Mouse (Mus musculus): ENCODE measurements at regions not wholly inside any gene's neighbourhood (a gene's known extent, or its start where the extent isn't known, plus 50 kb on each side); places are given as distances from the start of the nearest gene placed in this dataset.

DNA sequence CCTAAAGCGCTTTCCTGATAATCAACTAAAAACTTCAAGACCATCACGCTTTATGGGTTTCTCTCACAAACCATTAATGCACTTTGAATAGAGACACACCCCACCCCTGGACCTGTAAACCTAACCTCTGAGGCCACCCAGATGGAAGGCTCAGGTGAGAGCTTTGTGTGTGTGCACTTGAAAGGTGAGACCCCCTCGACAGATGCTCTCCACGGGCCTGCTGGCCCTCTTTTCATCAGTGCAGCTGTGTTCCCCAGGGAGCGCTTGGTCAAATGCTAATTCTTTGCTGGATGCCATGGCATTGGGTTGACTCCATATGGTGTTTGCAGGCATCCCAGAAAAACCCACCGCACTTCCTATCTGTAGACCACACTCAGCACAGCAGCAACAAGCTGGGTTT lies 792.8 kb upstream of the Car8 start:
- DNase-seq = no peak

DNA sequence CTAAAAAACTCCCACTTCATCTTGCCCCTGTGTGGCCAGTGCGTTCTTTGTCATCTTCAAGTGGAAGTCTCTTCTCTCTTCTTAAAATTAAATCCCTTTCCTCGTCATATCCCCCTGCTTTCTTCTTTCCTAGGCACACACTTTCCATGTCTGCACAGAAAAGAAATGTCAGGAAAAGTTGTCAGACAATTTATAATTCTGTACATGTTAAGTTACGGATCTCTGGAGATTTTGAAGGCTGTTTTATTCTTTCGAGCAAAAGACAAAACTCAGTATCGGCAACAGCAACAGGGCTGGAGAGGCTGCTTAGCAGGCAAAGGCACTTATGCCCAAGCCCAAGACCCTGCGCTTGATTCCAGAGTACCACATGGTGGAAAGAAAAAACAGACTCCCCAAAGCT lies 790.1 kb upstream of the Car8 start:
- no peak for DNase-seq

DNA sequence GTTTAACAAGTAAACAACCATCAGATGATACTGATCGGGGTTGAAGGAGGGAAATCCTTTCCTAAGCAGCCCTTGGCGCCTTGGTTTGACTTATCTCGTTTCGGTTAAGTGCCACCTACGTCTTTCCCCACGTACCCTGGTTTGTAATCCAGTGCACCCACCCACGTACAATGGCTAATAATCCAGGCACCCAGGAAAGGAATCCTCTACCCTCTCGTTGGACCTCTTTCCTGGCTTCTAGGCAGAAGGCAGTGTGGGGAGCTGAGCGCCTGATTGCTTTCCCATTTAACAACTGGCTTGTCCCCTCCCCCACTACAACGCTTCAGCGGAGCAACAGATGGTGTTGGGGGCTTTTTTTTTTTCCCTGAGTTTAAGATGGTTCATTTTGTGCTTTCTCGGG lies 789.6 kb upstream of the Car8 start:
- peak; percentile 28 for DNase-seq

DNA sequence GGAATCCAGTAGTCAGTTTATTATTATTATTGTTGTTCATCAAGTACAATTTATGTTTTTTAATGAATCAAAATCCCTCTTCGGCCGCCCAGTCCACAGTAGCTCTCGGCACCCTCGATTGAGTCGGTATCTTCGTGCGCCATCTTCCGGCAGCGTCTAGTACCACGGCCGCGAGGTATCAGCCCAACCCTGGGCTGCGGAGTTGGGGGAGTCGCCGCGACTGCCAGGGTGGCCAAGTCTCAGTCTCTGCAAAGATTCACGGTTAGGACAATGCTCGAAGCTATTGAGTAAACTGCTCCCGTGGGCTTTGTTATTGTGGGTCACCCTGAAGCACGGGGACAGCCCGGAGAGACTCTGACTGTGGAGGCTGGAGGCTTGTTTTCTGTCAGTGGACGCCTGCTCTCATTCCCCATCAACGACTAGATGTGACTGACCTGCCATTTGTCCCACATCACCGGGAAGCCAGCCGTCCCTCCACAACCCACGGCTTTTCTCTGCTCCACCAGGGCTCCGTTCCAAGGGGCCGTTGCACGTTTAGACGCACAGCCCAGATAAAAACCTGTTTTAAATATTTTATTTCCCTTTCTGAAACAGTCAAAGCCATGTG lies 789.1 kb upstream of the Car8 start:
- peak; percentile 86 for DNase-seq

DNA sequence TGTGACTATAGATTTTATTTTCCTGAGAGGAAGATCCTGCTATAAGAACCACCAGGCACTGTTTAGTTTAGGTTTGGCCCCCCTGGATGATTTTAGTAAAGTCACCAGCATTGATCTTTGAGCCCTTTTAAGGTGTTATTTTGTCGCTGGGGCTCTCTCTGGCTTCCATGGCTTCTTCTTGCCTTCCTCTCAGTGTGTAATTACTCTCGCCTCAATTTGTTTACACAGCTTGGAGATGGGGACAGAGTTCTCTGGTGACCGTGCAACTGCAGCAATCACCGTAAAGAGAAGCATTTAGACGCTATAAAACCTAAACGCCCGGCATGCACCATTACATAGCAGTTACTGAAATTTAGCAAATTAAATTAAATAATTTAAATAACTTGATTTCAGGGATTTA lies 788.5 kb upstream of the Car8 start:
- no peak for DNase-seq

DNA sequence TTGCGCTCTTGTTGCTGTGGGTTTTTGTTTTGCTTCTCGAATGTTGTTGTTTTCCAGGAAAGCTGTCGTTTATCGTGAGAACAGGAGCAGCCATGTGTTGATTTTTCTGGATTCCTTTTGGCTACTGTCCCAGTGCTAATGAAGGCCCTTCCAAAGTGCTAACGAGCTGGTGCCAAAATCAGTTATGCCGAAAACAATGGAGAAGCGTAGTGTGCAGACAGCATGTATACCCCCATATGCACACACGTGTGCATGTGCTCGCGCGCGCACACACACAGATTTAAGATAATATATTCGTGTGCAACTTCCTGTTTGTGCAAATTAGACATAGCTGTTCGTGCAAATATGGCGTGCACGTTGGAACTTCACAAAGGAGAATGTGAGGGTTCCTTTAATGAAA lies 788.0 kb upstream of the Car8 start:
- no peak for DNase-seq

DNA sequence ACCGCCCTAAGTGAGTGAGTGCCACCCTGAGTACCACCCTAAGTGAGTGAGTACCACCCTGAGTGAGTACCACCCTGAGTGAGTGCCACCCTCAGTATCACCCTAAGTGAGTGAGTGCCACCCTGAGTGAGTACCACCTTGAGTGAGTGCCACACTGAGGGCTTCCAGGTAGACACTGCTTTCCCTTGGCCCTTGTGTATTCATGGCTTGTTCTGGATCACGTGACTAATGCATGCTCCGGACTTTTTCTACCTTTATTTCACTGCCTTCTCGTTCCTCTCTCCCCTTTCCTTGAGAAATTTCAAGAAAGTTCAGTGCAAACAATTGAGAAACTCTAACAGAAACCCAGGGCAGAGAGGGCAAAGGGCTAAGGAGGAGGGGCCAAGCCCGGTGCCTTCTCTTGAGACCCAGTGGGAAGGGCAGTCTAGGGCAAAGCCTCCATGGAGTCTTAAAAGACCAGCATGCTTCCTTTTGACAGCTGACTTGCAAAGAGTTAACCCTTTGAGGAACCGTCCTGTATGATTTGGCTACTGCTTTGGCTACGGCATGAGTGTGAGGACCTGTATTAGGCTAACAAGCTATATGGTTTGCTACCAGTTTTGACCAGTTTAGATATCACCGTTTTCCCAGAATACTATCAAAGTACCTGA lies 787.1 kb upstream of the Car8 start:
- DNase-seq = no peak

DNA sequence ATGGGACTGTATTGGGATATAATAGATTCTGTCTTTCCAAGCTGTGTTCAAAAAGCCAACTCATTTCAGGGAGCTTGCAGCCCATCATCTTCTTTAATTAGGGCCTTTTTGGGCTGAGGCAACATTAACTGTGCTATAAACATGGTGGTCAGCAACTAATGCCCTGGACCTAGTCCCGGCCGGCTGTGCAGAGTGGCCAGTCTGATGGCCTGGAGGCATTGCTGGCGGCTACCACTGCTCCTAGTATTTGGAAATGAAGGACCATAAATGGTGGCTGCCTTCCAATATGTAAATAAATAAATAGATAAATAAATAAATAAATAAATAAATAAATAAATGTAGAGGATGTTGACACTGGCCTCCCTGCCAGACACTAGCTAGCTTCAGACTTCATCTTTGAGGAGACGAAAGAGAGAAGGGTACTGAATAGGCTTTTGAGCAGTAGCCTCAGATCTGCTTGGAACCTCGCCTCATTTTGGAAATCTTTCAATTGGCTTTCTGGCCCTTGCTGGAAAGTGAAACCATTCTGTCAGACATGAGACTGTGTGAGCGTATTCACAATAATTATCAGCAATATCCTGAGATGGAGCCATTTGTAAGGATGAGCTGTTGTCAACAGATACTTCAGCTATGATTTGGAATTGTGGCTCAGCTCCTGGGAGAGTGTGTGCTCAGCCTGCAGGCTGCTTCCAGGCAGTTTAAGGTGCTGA lies 785.5 kb upstream of the Car8 start:
- DNase-seq = no peak

DNA sequence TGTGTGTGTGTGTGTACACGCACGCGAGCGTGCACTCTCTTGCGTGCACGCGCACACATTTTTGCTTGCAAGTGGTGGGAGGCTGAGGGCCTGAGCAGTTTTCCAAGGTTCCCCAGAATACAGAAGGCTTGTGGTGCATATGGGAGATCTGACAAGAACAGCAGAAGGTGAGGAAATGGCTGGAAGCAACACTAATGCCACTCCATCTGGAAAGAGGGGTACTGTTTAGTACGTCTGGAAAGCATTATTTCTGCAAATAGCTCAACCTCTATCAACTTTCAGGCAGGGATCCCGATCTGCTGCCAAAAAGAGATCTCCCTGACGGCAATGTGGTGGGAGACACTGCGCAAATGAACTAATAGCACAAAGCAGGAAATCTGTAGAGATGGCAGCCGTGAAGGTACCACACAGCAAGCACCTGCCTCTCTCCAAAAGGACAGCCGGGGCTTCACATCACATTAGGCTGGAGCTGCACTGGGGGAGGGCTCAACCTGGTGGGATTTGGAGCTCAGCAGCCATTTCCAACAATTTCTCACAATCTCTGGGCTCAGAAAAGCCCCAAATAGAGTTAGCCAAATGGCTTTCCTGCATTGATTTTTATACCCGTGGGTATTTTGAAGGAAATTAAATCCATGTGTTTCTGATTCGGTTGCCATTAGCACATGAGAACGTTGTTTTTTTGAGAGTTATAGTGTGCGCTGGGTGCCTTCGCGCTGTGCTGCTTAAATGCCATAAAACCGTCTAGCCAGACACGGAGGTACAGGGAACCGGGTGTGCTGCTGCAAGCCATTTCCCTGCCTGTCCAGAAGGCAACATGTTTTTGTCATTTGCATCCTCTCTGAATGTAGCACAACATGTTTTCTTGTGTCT lies 780.6 kb upstream of the Car8 start:
- no peak for DNase-seq

DNA sequence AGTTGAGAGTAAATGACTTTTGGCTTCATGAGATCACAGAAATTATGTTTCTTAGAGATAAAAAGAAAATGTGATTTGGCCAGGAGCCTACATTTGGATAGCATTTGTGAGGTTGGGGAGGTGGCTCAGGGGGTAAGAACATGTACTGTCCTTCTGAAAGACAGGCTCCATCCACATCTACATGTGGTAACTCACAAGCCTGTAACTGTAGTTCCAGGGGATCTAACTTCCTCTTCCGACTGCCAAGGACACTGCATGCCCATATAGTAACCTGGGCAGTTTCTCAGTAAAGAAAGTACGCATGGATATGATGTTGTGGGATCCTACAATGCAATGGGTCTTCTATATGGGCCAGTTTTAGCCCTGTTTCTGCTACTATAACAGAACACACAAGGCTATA lies 779.4 kb upstream of the Car8 start:
- no peak for DNase-seq

DNA sequence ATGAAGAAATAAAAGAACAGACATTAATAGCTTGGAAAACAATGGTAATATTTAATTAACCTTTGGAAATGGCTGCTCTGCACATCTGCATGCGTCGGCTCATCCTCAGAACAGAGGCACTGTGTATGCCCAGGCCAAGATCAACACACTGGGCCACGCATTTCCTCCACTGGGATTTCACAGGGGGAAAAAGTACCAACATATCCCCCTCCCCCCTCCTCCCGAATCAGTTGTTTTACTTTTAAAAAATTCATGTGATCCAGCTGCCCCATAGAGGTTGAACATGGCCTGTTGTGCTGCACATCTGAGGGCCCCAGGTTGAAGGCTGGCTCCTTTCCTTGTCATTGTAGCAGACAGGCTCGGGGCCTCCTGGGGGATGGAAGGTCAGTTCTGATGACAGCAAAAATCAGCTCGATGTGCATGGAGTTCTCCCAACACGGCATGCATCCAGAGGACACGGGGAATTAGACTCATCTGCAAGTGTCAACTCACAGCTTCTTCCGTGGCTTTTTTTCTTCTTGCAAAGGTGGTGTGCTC lies 777.7 kb upstream of the Car8 start:
- DNase-seq = no peak

DNA sequence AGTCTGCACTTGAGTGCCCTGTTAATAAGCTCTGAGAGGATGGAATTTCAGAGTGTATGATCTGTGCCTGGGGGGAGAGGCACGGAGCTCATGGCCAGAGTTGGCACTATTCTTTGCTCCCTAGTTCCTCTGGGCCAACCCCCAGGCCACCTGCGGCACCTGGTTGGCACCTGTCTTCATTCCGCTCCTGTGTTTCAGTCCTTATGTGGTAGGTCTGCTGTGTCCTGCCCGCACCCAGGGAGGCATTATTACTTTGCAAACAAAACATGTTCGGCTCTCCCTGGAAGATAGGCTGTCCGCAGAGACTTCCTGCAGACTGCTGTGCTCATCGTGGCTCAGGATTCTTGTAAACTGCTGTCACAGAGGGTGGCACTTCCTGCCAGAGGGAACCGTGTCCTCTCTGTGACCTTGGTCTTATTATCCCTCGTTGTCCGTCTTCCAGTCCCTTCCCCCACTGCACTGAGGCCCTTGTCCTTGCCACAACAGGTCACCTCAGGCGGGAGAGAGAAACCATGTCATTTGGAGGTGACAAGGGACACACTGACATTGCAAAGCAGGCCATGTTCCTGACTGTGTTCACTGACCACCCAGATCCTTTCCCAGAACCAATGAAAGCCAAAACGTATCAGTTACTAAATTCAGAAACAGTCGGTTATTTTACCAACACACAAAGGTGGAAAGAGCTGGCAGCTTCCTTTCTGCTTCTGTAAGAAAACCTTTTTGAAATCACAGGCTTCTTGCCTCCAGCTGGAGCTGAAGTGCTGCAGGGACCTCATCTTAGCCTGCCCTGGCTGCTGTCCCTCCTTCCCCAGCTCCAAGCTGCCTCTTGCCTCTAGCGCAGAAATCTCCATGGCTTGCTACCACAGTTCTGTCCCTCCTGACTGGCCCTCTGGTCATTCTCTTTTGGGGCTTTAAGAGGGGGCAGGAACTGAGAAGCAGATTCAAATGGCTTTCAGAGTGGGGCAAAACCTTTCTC lies 777.0 kb upstream of the Car8 start:
- DNase-seq = no peak

DNA sequence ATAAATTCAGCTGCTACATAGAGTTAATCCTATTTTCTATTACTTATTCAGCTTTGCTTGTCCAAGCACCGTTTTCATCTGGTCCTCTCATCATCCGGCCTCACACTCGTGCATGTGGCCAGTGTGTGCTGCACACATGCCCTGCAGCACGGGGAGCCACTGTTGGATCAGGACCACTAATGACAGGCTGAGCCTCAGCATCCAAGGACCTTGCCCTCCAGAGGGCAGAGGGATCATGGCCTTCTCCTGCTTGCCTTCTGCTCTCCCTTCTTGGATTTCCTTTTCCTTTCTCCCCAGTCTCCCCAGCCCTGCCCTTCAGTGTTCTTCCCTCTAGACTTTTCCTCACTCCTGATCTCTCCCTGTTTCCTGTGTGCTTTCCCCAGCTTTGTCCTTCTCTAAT lies 776.1 kb upstream of the Car8 start:
- no peak for DNase-seq

DNA sequence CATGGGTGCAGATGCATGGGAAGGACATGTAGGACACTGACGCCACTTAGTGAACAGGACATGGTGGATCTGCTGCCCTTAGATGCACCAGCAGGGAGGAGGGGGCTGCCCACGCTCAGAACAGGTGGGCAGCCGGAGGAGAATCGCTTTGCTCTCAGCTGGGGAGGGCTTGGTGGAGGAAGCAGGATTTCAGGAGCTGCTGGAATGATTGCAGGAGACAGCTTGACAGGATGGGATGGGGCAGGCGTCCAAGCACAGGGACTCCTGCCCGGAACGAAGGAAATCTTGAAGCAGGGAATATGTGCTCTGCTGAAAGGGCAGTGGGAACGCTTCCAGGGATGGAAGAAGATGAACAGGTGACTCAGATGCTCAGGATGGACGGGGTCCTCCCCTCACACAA lies 773.9 kb upstream of the Car8 start:
- DNase-seq = no peak

DNA sequence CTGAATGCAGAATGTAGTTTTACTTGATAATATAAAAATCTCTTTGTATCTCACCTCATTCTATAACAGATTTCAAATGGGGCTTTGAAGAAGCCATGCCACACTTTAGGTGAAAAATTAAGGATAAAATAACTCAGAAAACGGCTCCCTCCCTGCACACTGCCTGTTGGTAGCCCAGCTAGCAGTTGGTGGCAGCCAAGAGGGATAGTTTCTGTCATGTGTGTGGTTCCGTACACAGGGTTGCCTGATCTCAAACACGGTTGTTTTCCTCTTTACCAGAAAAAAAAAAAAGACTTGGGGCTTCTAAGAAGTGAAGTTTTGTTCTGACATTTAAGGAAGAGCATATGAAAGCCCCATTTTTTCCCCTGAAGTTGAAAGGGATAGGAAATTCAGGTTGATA lies 773.1 kb upstream of the Car8 start:
- DNase-seq = no peak

DNA sequence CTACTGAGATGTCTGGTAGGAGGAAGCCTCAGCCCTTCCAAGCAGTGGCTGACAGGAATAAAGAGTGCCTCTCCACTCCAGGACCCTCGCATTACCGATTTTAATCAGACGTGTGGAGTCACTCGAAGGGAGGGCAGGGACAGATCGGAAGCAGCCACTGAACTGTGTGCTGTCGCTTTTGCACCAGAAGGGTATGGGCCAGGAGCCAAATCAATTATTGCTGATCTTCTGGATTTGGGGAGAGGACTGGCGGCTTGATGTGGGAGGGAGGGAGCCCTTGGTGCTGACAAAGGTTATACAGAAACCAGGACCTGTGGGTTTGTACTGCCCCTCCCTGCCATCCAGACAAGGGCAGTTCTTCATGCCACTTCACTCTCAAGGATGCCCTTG lies 772.3 kb upstream of the Car8 start:
- DNase-seq = no peak

DNA sequence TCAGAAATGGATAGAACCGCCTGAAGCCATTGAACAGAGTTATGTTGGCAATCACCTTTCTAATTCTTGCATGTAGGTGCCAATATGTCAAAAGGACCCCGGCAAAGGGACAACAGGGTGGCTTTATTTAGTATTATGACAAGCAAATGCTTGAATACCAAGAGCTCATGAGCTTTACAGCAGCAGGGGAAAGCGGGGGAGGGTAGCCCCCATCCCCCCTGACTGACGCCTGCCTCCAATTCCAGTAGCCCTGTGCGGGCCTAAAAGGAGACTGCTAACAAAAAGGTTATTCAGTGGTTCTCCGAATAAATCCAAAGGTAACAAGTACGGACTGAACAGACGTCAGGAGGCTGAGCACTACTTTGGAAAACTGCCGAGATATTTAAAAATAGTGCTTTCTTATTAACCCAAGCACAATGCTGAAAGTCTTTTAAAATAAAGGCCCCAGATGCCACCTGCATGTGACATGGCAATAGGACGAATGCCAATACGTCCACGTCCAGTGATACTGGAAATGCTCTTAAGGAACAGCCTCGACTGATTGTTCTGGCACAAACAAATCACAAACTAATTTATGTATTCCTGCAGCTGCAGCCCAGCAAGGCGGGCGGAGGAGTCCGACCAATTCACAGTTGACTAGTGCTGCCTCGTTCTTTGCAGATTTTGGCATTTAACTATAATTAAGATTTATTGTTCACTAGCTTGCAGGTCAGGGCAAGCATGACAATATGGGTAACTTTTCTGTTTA lies 771.7 kb upstream of the Car8 start:
- no peak for DNase-seq

DNA sequence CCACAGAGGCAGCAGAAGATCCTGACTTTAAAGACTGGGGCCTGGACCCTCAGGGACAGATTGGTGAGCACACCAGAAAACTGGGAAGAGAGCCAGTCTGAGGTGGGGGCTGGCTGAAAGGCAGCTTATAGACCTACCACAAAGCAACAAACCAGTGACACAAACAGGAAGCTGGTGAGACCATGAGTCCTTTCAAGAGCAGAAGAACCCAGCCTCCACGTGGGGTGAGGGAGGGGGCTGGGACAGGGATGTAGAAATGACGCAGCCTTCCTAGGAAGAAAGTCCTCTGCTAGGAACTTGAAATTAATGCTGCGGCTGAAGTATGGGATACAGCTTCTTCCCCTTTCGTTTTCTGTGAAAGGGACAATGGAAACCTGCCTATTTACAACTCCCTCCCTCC lies 770.8 kb upstream of the Car8 start:
- DNase-seq = peak; percentile 35

DNA sequence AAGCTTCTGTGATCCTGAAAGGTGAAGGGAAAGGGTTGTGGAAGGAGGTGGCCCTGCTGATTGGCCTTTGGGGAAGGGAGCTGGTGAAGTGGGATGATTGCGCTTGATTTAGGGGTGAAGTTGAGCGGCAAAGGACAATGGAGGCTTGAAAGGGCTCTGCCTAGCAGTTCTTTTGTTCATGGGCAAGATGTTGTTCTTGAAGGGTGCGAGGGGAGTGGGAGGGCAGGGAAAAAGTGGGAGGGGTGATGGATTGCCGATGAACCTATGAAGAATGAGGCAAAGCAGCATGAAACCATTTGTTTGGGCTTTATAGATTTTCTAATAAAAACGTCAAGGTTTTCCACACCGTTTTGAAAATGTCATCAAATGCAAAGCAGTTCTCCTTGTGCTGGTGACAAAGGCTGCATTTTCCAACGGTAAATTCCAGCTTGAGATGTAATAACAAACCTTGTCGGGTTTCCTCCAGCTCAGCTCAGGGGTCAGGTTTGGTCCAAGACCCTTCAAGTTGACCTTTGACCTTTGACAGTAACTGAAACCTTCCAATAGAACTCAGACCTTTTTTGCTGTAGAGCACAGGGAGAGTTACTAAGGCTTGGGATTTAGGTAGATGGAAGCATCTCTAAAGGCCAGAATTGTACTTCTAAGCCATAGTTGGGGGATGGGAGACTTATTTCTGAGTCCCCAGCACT lies 767.2 kb upstream of the Car8 start:
- no peak for DNase-seq

DNA sequence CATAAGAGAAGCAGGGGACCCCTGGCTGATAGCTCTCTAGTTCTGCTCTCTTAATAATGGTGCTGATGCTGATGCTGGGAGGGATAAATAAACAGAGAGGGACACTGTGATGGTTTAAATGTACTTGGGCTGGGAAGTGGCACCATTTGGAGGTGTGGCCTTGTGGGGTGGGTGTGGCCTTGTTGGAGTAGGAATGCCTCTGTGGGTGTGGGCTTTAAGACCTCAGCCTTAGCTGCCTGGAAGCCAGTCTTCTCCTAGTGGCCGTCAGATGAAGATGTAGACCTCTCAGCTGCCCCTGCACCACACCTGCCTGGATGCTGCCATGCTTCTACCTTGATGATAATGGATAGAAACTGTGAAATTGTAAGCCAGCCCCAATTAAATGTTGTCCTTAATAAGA lies 765.0 kb upstream of the Car8 start:
- no peak for DNase-seq

DNA sequence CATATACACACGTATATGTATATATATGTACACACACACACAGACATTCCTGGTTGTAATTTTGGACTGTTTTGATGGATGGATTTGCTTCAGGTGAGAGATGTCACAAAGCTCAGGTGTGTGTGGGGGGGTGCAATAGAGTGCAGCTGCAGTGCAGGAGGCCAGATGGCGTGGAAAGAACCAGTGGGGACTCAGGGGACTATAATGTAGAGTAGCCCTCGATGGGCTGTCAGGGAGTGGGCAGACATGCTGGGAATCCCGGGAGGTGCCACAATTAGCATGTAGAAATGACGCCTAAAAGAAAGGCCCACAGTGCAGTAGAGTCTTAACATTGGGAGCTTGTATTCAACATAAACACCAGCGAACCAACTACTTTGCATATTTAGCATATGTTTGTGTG lies 763.5 kb upstream of the Car8 start:
- DNase-seq = no peak

Measured in thymus, postnatal 14 days (tissue).